Mouse (Mus musculus) kidney, adult 11 months (tissue): Measurements from ENCODE around the gene Bcas3.

Source experiments
- DNase-seq: peaks from one replicate; pipeline ENCODE4 v3.0.0; 2022

Gene Bcas3

DNA sequence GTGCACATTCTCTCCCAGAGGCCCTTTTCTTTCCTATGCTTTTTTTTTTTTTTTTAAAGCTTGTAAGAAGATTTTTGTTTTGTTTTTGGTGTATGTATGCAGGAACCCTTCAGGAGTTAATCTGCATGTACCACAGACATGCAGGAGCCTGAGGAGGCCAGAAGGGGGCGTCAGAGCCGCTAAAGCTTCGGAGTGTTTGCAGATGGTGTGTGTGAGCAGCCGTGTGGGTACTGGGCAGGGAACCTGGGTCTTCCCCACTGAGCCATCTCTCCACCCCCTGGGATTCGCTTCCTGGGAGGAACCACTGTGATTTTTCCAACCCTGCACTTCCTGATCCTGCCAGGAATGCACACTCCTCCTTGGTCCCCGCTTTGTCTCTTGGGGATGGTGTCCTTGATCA, 497.8 kb downstream of the Bcas3 start:
- DNase-seq = no peak

DNA sequence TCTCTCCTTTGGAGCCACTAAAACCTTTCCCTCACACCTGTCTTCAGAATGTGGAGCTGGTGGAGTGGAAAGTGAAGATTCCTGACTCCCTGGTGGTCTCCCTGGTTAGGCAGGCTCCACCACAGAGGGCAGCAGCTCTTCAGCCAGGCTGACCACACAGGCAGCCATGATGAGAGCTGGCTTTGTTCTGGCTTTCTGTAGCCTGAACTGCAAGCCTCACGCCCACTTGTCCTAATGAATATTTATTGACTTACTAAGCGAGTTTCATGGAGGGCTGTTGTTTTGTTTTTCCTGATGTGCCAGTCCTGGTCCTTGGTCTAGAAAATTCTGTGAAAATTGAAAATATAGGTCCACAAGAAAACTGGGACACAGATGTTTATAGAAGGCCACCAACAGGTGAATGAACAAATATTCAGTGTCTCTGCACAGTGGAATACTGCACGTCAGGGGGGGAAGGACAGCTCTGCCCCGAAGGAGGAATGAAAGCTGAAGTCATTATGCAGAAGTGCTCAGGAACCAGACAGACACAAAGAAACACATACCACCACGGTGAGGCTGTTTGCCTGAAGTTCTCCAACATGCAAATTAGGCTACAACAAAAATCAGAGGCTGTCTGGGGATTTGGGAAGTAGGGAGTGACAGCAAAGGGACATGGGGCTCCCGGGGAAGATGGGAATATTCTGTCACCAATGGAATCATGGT, 505.2 kb downstream of the Bcas3 start:
- DNase-seq = no peak

DNA sequence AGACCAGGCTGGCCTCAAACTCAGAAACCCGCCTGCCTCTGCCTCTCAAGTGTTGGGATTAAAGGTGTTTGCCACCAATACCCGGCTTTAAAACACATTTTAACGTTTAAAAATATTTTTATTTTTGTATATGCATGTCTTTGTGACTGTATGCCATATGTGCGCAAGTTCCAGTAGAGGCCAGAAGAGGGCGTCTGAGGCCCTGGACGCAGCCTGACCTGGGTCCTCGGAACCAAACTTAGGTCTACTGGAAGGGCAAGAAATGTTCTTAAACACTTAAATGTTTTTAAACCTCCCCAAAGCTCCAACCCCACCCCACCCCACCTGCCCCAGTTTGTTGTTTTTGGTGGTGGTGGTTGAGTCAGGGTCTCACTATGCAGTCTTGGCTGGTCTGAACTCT, 511.4 kb downstream of the Bcas3 start:
- DNase-seq = no peak
